Mouse (Mus musculus): ENCODE results near the gene Smpd3. TPM values are rescaled to one million over a fixed set of nuclear protein-coding genes. Genes with fewer than 3 reads are reported as not detected.

The Smpd3 gene
- total RNA-seq, 2 experiments from 2014 or later = 85.0 to 87.5 TPM

DNA sequence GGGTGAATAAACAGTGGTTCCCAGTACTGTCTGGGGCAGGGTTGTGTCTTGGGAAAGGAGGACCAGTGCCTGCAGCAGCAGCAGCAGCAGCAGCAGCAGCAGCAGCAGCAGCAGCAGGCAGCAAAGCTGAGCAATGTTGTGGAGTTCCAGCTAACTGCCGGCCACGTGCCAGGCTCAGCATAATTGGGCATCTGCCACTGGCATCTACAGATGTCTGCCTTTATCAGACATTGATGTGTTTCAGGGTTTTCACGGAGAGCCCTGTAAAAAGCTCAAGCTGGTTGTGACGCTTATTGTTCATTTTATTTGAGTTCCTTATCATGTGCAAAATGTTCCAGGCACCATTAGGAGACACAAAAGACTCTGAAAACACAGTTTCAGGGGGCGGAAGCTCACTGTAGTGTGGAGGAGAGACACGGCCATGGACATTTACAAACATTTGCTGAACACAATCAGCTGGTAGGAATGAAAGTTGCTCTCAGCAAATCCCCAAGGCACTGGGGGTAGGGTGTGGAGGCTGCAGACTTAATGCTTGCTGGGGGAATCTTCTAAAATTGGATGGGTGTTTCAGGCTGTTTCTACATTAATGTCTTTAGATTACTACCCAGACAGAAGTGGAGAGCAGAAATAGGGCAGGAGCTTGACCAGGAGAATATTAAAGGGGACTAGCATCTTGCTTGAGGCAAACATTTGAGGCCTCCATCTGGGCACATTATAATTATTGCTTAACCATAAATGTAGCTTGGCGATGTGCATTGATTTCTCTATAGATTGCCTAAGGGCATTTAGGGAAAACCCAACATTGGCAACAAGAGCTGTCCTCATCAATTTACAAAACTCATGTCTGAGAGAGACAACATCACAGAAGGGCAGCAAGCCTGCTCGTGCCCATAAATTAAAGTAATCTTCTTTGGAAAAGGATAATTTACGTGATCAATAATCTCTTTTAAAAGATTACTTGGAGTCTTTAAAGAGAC is 36.8 kb downstream of the Smpd3 start:
- intact Hi-C loops (cut with DNase I) = loop anchor here (2.0 kb wide), 1 partner anchor 42 kb away; no protein-coding TSS in a partner anchor

DNA sequence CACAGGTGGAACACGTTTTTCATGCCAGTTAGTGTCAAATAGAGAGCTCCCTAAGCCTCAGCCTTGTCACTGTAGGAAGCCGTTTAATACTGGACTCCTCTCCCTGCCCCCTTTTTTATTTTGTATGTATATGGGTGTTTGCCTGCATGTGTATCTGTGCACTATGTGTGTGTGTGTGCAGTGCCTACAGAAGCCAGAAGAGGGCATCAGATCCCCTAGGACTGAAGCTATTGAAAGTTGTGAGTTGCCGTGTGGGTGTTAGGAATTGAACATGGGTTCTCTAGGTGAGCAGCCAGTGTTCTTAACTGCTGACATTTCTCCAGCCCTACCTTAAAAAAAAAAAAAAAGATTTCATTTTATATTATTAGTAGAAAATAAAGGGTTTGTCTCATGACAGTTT is 38.1 kb downstream of the Smpd3 start:
- DNase-seq (ENCODE audit: low spot score in 2 of 2) = no peak
- intact Hi-C loops (cut with DNase I) = loop anchor here (2.0 kb wide), 1 partner anchor 43 kb away; no protein-coding TSS in a partner anchor

More for the DNA sequence above, 36.8 kb downstream of the Smpd3 start:
- DNase-seq (ENCODE audit: low spot score in 2 of 2) = peak; percentile 64 to 86

- no peak for DNase-seq (ENCODE audit: low spot score in 2 of 2)
- intact Hi-C loops (cut with DNase I) = no loop called here
These were observed 38.9 kb downstream of the Smpd3 start for GRCm38 (mm10) chr8:106298846-106299245.

DNA sequence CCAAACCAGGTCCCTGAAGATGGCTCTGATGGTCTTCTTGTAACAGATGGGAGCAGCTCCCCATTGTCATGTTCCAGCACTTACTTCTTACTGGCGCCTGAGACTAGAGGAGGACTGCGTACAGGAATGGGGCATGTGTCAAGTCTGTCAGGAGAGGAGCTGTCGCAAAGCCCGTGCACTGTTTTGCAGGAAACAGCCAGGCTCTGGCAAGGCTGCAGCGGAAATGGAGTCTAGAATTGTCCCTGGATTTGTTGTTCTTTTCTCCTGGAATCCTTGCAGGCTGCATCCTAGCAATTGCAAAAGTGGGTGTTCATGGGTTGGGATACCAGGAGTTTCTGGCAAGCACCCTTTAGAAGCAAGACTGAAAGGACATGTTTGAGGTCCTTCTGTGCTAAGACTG is 39.5 kb downstream of the Smpd3 start:
- intact Hi-C loops (cut with DNase I) = no loop called here
- DNase-seq (ENCODE audit: low spot score in 2 of 2) = peak in 1 of 2 experiments; percentile 28

- no peak for DNase-seq (ENCODE audit: low spot score in 2 of 2)
- intact Hi-C loops (cut with DNase I) = no loop called here
These were observed 45.0 kb downstream of the Smpd3 start for GRCm38 (mm10) chr8:106292484-106293396.

- peak in 1 of 2 experiments; percentile 73 for DNase-seq (ENCODE audit: low spot score in 2 of 2)
- intact Hi-C loops (cut with DNase I) = no loop called here
These were observed 48.3 kb downstream of the Smpd3 start for GRCm38 (mm10) chr8:106289464-106289863.

GRCm38 (mm10) chr8:106288732-106289131 is 49.1 kb downstream of the Smpd3 start:
- no peak for DNase-seq (ENCODE audit: low spot score in 2 of 2)
- intact Hi-C loops (cut with DNase I) = no loop called here

DNA sequence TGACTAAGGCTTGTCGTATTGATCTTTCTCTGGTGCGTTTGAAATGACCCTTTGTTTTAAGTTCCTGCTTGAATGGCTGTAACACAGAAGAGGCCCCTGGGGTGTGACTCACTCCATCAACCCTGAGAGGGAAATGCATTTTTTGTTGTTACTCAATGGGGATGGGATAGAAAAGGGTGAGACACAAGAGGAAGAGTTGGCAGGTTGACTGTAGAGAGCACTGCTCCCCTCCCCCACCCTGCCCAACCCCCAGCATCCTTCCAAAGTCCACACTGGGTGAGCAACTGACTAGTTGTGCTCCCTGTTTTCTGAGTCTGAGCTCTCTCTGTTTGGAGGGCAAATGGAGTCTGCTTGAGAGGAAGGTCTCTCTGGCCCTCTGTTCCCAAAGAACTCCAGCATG is 50.3 kb downstream of the Smpd3 start:
- no peak for DNase-seq (ENCODE audit: low spot score in 2 of 2)
- intact Hi-C loops (cut with DNase I) = no loop called here

DNA sequence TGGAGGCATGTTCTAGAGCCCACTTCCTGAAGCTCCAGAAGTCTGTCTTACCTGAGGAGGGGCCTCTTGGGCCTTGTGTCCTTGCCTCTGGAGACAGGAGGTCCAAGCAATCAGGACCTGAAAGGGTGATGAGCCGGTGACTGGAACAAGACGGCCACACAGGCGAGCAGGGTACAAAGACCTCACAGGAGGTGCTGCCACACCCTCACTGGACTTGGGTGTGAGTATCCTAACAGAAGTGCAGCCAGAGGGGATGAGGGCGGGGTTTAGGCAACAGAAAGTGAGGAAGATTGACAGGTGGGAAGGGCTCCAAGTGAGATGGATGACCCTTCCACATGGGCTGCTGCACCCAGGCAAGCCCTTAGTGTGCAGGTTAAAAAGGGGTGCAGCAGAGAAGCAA is 56.9 kb downstream of the Smpd3 start:
- intact Hi-C loops (cut with DNase I) = no loop called here

DNA sequence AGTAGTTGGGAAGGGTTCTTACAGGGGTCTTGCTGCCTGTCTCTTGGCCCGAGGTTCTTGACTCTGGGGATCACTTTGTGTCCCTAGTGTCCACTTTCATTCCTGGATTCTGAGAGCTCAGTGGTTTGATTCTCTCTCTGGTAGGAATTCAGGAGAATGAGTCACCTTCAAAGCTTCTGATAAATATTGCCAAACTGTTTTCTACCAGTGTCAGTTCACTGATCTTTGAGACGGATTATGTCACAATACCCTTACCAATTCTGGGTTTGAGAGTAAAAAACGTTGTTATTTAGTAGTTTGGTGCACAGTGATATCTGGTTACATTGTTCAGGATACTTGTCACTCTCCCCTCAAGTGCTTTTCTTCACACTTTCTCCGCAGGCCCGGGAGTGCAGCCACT is 57.6 kb downstream of the Smpd3 start:
- intact Hi-C loops (cut with DNase I) = no loop called here
- no peak for DNase-seq (ENCODE audit: low spot score in 2 of 2)

More for the DNA sequence above, 56.9 kb downstream of the Smpd3 start:
- no peak for DNase-seq (ENCODE audit: low spot score in 2 of 2)

GRCm38 (mm10) chr8:106278367-106279042 is 59.3 kb downstream of the Smpd3 start:
- intact Hi-C loops (cut with DNase I) = no loop called here
- DNase-seq (ENCODE audit: low spot score in 2 of 2) = no peak

DNA sequence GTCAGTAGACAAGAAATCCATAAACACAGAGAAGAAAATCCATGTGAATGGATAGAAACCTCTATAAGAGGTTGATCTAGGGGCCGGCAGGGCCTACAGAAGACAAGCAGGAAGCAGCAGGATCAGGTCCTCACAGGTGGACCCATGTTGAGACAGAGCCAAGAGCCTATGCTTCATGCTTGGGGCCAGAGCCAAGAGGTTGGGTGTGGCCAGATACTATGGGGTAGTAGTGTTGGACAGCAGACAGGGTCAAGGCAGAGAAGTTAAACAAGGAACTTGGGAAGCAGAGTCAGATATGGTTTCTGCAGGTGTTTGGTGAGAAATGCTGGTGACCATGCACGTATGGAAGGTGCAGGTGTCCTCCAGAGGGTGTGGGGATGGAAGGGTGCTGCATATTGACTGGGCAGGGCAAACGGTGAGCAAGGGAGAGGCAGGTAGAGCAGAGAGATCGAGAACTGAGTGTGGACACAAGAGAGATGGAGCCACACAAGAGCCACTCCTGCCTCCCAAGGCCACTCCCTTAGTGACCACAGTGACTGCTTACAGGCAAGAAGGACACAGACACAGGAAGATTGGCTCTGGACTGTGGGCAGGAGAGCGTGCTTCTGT is 61.0 kb downstream of the Smpd3 start:
- DNase-seq (ENCODE audit: low spot score in 2 of 2) = no peak
- intact Hi-C loops (cut with DNase I) = no loop called here

DNA sequence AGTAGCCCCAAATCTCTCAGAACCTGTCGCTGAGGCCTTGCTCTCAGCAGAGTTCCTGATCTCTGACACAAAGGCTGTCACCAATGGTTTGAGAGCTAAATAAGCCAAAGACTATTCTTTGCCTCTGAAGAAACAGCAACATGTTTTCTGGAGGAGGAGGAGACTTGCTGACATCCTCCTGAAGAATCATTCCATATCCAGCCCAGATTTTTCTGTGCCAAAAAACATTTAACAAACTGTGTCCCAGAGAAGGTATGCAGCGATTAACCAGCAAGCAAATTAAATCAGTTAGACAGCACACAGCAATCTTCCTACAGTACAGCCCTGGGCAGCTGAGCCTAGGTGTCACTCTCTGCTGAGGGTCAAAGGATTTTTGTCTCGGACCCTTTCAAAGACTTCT is 64.3 kb downstream of the Smpd3 start:
- DNase-seq (ENCODE audit: low spot score in 2 of 2) = peak in 1 of 2 experiments; percentile 47
- intact Hi-C loops (cut with DNase I) = loop anchor here (5.0 kb wide), 1 partner anchor 64 kb away; the partner anchor contains the start of gene Smpd3

DNA sequence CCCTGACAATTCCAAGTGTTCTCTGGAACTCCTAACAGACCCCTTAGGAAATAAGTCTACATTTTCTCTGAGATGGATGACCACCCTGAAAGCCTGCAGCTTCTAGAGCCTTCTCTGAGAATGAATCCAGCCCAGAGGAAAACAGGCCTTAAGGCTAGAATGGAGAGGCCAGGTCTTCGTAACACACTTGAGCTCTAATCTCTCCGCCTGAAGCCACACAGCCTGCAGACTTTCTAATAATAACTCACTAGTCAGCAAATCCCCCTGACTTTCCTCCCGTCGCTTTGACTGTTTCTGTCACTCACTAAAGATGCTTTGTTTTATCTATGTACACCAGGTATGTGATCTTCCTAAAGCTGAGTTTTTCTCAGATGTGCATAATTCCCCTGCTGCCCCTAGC is 66.4 kb downstream of the Smpd3 start:
- no peak for DNase-seq (ENCODE audit: low spot score in 2 of 2)
- intact Hi-C loops (cut with DNase I) = loop anchor here (5.0 kb wide), 1 partner anchor 66 kb away; the partner anchor contains the start of gene Smpd3

DNA sequence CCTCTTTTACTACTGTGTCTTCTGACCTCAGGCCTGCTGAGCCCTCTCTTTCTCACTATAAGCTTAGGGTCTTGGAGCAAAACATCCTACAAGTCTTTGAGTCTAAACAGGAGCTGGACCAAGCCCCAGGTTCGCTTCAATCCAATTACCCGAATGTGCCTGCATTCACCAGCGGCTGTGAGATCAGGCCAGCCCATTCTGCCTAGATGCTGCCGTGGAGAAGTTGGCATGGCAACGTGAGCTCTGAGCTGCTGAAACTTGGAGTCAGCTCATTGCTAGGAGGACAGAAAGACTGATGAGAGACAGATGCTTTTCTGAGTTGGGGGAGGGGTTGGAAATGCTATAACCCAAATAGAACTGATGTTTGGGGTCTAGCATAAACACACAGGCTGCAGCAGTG is 67.0 kb downstream of the Smpd3 start:
- peak; percentile 77 to 85 for DNase-seq (ENCODE audit: low spot score in 2 of 2)
- intact Hi-C loops (cut with DNase I) = loop anchor here (5.0 kb wide), 1 partner anchor 66 kb away; the partner anchor contains the start of gene Smpd3

GRCm38 (mm10) chr8:106268710-106269346 is 69.0 kb downstream of the Smpd3 start:
- no peak for DNase-seq (ENCODE audit: low spot score in 2 of 2)
- intact Hi-C loops (cut with DNase I) = no loop called here

DNA sequence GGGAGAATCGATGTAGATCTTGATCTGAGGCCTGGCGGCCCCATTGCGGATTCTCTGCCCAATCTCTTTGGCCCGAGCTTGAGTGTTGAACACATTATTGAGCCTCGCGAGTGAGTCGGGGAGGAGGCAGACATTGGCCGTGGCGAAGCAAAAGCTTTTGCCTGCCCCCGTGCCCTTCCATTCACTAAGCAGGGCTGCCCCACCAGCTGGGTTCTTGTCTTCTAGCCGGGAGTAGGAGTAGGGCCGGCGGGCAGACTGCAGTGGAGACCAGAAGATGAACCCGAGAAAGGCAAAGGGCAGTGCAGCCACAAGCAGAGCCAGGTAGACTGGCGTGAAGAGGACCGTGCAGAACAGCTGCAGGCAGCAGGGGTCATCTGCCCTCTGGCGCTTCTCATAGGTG is 72.4 kb downstream of the Smpd3 start:
- no peak for DNase-seq (ENCODE audit: low spot score in 2 of 2)
- intact Hi-C loops (cut with DNase I) = no loop called here

- DNase-seq (ENCODE audit: low spot score in 2 of 2) = no peak
- intact Hi-C loops (cut with DNase I) = no loop called here
These were observed 73.9 kb downstream of the Smpd3 start for GRCm38 (mm10) chr8:106263928-106264327.
